Mouse (Mus musculus) erythroblast, embryonic 14.5 days (primary cell): ENCODE data around the gene Ttc17.

Experiments
- GATA1 ChIP-seq: IDR thresholded peaks from 2 replicates; pipeline ENCODE4 v1.6.1; 2012; ENCODE audit warnings: low read length, inconsistent platforms, mixed read lengths
- TAL1 ChIP-seq: IDR thresholded peaks from 3 replicates; pipeline ENCODE4 v1.6.1; 2012; ENCODE audit warnings: low read length, inconsistent platforms, mixed read lengths

- no peak for TF ChIP-seq GATA1
- TF ChIP-seq TAL1, result no peak
Measured at GRCm38 (mm10) chr2:94333086-94333485, 73.4 kb downstream of the Ttc17 start.
